Mouse (Mus musculus) limb, embryonic 15.5 days (tissue): ENCODE data around the gene Fstl4. TPM values are rescaled to one million over a fixed set of nuclear protein-coding genes. Genes with fewer than 3 reads are reported as not detected.

ENCODE experiments used
- ATAC-seq: fragments of 200-750 bp; cut with Nextera tagmentation; 2 replicates; pipeline ENCODE4 v1.8.0; 2017; ENCODE audit warnings: low read depth, moderate TSS enrichment; ENCODE audit not compliant: insufficient number of reproducible peaks, low FRiP score, low TSS enrichment
- H3K27ac ChIP-seq: fragments of 300-500 bp; sonication (generic); 2 replicates; pipeline ENCODE4 v1.5.1; 2015; ENCODE audit warnings: moderate library complexity, mild to moderate bottlenecking, inconsistent platforms
- H3K27me3 ChIP-seq: fragments of 300-500 bp; sonication (generic); 2 replicates; pipeline ENCODE4 v1.6.1; 2015; ENCODE audit warnings: inconsistent platforms
- H3K36me3 ChIP-seq: fragments of 300-500 bp; sonication (generic); 2 replicates; pipeline ENCODE4 v1.6.1; 2015; ENCODE audit warnings: inconsistent platforms
- H3K4me1 ChIP-seq: fragments of 300-500 bp; sonication (generic); 2 replicates; pipeline ENCODE4 v1.6.1; 2015; ENCODE audit warnings: inconsistent platforms
- H3K4me2 ChIP-seq: fragments of 300-500 bp; sonication (generic); 2 replicates; pipeline ENCODE4 v1.6.1; 2015; ENCODE audit warnings: mild to moderate bottlenecking, inconsistent platforms
- H3K4me3 ChIP-seq: fragments of 300-500 bp; sonication (generic); 2 replicates; pipeline ENCODE4 v1.5.1; 2015; ENCODE audit warnings: mild to moderate bottlenecking, inconsistent platforms
- H3K9ac ChIP-seq: fragments of 300-500 bp; sonication (generic); 2 replicates; pipeline ENCODE4 v1.6.1; 2015; ENCODE audit warnings: inconsistent platforms
- H3K9me3 ChIP-seq: fragments of 300-500 bp; sonication (generic); 2 replicates; pipeline ENCODE4 v1.6.1; 2016; ENCODE audit warnings: inconsistent platforms
- WGBS: fragments of 180-500 bp; shearing (Covaris S2); methylation state at CpG from one replicate; pipeline ENCODE4 v1.1.7; 2015; 5-methylcytosine and 5-hydroxymethylcytosine counted together
- polyA plus RNA-seq: library from polyadenylated mRNA; unstranded; fragments of >200 nt; fragmentation: Nextera tagmentation; extraction: Ambion mirVana; gene quantifications from 2 replicates; pipeline ENCODE4 v1.2.1, GENCODE M21; 2015

Fstl4 gene
- 2.6 and 2.8 TPM in 2 replicates for polyA plus RNA-seq

GRCm38 (mm10) chr11:52764461-52764893 lies at the start of gene Fstl4:
TSS of gene Fstl4 (plus strand) at chr11:52764634.
- under 1% methylated on average over 46 of the region's 48 CpGs for WGBS
- no peaks in the 10 kb centered on the region for H3K36me3 ChIP-seq
- H3K27ac ChIP-seq = no peak within 1 kb of the TSS
- ATAC-seq = no peak
- H3K4me1 ChIP-seq = peaks cover 19% of the 10 kb centered on the region
- H3K27me3 ChIP-seq = peaks cover 68% of the 10 kb centered on the region
- peak within 1 kb of the TSS; percentile 99 for H3K4me2 ChIP-seq
- peak within 1 kb of the TSS; percentile 37 for H3K9ac ChIP-seq
- peak within 1 kb of the TSS; percentile 47 for H3K4me3 ChIP-seq
- no peaks in the 10 kb centered on the region for H3K9me3 ChIP-seq

GRCm38 (mm10) chr11:52718570-52718969 lies 45.9 kb upstream of the Fstl4 start:
- no peak overlapping the region for H3K4me3 ChIP-seq
- no peaks in the 10 kb centered on the region for H3K9me3 ChIP-seq
- WGBS = 70% methylated on average over 1 of the region's 1 CpGs
- H3K4me1 ChIP-seq = no peaks in the 10 kb centered on the region
- H3K9ac ChIP-seq = no peak overlapping the region
- no peaks in the 10 kb centered on the region for H3K36me3 ChIP-seq
- H3K4me2 ChIP-seq = no peak overlapping the region
- no peak for ATAC-seq
- no peak overlapping the region for H3K27ac ChIP-seq
- no peaks in the 10 kb centered on the region for H3K27me3 ChIP-seq

GRCm38 (mm10) chr11:52721087-52721486 lies 43.3 kb upstream of the Fstl4 start:
- WGBS = 43% methylated on average over 6 of the region's 6 CpGs
- no peak overlapping the region for H3K27ac ChIP-seq
- no peak overlapping the region for H3K4me2 ChIP-seq
- no peak overlapping the region for H3K9ac ChIP-seq
- ATAC-seq = no peak
- no peaks in the 10 kb centered on the region for H3K4me1 ChIP-seq
- no peaks in the 10 kb centered on the region for H3K9me3 ChIP-seq
- H3K4me3 ChIP-seq = no peak overlapping the region
- H3K36me3 ChIP-seq = no peaks in the 10 kb centered on the region
- no peaks in the 10 kb centered on the region for H3K27me3 ChIP-seq

DNA sequence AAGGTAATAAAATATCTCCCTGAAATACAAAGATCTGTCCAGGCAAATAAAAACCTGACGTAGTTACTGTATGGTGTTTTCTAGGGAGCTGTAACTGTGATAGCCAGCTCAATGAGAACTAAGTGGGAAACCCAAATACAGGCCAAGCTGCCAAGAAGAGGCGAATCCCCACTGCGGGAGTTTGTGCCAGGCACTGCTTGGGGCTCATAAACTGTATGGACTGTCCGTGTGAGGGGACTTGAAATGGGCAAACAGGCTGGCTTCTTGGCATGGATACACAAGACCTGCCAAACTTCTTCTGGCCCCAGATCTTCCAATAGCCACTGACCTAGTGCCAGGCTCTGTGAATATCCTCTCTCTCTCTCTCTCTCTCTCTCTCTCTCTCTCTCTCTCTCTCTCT lies 41.7 kb upstream of the Fstl4 start:
- Histone ChIP-seq H3K36me3 (no peaks in the 10 kb centered on the region), H3K4me2 (no peak overlapping the region), H3K27me3 (no peaks in the 10 kb centered on the region), H3K9me3 (no peaks in the 10 kb centered on the region), H3K4me1 (no peaks in the 10 kb centered on the region), H3K27ac (no peak overlapping the region), H3K4me3 (no peak overlapping the region), H3K9ac (no peak overlapping the region)
- 79% methylated on average over 4 of the region's 4 CpGs for WGBS
- ATAC-seq = no peak

- Histone ChIP-seq H3K4me3 (no peak overlapping the region), H3K36me3 (no peaks in the 10 kb centered on the region), H3K27me3 (no peaks in the 10 kb centered on the region), H3K9me3 (no peaks in the 10 kb centered on the region), H3K4me2 (no peak overlapping the region), H3K9ac (no peak overlapping the region), H3K4me1 (no peaks in the 10 kb centered on the region), H3K27ac (no peak overlapping the region)
- WGBS = 90% methylated on average over 1 of the region's 1 CpGs
- no peak for ATAC-seq
These were observed 38.4 kb upstream of the Fstl4 start for GRCm38 (mm10) chr11:52726001-52726400.

- WGBS = 70% methylated on average over 15 of the region's 15 CpGs
- ATAC-seq = no peak
- H3K4me2 ChIP-seq = no peak overlapping the region
- H3K4me3 ChIP-seq = no peak overlapping the region
- H3K27me3 ChIP-seq = no peaks in the 10 kb centered on the region
- no peaks in the 10 kb centered on the region for H3K36me3 ChIP-seq
- no peaks in the 10 kb centered on the region for H3K9me3 ChIP-seq
- no peaks in the 10 kb centered on the region for H3K4me1 ChIP-seq
- no peak overlapping the region for H3K27ac ChIP-seq
- no peak overlapping the region for H3K9ac ChIP-seq
These were observed 36.0 kb upstream of the Fstl4 start for GRCm38 (mm10) chr11:52728479-52728878.

DNA sequence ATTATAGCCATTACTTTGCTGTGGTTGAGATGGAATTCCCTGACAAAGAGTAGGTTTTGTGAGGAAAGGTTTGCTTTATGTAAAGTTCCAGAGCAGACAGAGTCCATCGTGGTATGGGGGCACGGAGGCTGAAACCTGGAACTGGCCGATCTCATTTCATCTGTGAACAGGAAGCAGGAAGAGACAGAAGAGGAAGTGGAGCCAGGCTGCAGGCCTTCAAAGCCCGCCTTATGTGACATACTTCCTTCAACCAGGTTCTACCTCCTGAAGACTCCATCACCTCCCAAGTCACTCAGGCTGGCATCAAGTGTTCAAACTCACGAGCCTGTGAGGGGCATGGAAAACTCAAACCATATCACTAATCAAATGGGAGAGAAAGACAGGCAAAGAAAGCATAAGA lies 34.5 kb upstream of the Fstl4 start:
- H3K27ac ChIP-seq = no peak overlapping the region
- H3K9me3 ChIP-seq = no peaks in the 10 kb centered on the region
- no peak overlapping the region for H3K9ac ChIP-seq
- no peak overlapping the region for H3K4me2 ChIP-seq
- no peak for ATAC-seq
- 82% methylated on average over 5 of the region's 5 CpGs for WGBS
- no peaks in the 10 kb centered on the region for H3K4me1 ChIP-seq
- no peak overlapping the region for H3K4me3 ChIP-seq
- no peaks in the 10 kb centered on the region for H3K36me3 ChIP-seq
- no peaks in the 10 kb centered on the region for H3K27me3 ChIP-seq

GRCm38 (mm10) chr11:52731979-52732378 lies 32.5 kb upstream of the Fstl4 start:
- no peak overlapping the region for H3K27ac ChIP-seq
- H3K27me3 ChIP-seq = no peaks in the 10 kb centered on the region
- 44% methylated on average over 8 of the region's 8 CpGs for WGBS
- H3K4me3 ChIP-seq = no peak overlapping the region
- no peak overlapping the region for H3K4me2 ChIP-seq
- no peak for ATAC-seq
- H3K36me3 ChIP-seq = no peaks in the 10 kb centered on the region
- no peaks in the 10 kb centered on the region for H3K4me1 ChIP-seq
- H3K9me3 ChIP-seq = no peaks in the 10 kb centered on the region
- H3K9ac ChIP-seq = no peak overlapping the region

DNA sequence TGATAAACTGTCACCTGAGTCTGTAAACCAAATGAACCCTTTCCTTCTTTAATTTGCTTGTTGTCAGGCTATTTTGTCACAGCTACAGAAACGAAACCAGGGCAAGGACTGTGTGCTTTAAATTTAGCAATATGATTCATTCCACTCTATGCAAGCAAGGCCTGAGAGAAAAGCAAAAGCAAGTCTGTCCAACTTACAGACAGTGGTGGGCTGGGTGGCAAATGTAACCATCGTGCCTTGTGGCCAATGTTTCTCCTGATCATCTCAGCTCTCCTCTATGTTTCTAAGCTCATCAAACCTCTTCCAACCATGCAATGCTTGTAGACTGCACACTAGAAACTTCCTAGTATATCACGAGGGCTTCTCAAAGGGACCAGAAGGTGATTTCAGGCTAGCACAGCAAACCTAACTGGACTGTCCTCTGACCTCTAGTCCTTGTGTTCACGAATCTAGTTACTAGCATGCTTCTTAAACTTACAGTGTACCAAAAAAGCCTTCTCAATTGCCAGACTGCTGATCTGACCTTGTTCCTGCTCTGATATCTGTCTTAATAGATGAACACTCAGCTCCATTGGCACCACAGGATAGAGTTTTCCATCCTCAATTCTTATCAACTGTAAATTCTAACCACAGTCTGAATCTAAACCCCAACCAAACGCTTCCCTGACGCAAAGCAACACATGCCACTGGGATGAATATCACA lies 29.8 kb upstream of the Fstl4 start:
- no peaks in the 10 kb centered on the region for H3K4me1 ChIP-seq
- no peak for ATAC-seq
- WGBS = 85% methylated on average over 6 of the region's 6 CpGs

DNA sequence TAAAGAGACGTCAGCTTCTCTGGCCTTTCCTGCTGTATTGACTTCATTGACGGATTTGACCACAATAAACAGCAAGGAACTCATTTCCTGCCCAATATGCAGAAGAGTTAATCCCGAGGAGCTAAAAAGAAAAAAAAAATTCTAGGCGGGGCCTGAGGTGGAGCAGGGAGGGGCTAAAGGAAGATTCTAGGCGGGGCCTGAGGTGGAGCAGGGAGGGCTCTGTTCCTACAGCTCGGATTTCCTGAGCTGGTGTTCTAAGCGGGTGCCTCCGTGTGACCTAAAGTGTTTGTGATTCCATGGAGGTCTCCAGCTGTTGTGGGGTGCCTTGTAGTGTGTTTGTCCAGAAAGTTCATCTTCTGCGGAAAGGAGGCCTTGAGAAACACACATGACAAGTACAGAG lies 25.2 kb upstream of the Fstl4 start:
- WGBS = 14% methylated on average over 9 of the region's 9 CpGs
- H3K9ac ChIP-seq = no peak overlapping the region
- ATAC-seq = no peak
- no peaks in the 10 kb centered on the region for H3K4me1 ChIP-seq
- H3K27me3 ChIP-seq = no peaks in the 10 kb centered on the region
- no peak overlapping the region for H3K27ac ChIP-seq
- H3K4me2 ChIP-seq = no peak overlapping the region
- H3K9me3 ChIP-seq = no peaks in the 10 kb centered on the region
- no peaks in the 10 kb centered on the region for H3K36me3 ChIP-seq
- H3K4me3 ChIP-seq = no peak overlapping the region

More for the DNA sequence above, 29.8 kb upstream of the Fstl4 start:
- H3K4me2 ChIP-seq = no peak overlapping the region
- H3K9ac ChIP-seq = no peak overlapping the region
- H3K27me3 ChIP-seq = no peaks in the 10 kb centered on the region
- no peaks in the 10 kb centered on the region for H3K9me3 ChIP-seq
- no peak overlapping the region for H3K27ac ChIP-seq
- no peaks in the 10 kb centered on the region for H3K36me3 ChIP-seq
- H3K4me3 ChIP-seq = no peak overlapping the region

DNA sequence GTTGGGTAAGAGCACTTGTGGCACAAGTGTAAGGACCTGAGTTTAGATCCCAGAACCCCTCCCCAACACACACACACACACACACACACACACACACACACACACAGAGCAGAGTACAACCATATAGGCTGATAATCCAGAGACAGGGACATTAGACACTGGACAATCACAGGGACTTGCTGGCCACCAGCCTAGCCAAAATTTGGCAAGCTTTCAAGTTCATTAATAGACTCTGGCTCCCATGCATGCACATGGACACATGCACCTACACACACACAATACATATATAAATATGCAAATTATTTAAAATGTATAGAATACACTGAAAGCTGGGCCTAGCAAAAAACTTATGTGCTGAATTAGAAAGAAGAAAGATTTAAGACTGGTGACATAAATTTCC lies 24.0 kb upstream of the Fstl4 start:
- Histone ChIP-seq H3K36me3 (no peaks in the 10 kb centered on the region), H3K9ac (no peak overlapping the region), H3K9me3 (no peaks in the 10 kb centered on the region), H3K4me1 (no peaks in the 10 kb centered on the region), H3K4me3 (no peak overlapping the region), H3K27ac (no peak overlapping the region), H3K4me2 (no peak overlapping the region), H3K27me3 (peaks cover 3% of the 10 kb centered on the region; the same call in 1 of the 2 replicates)
- ATAC-seq = no peak

DNA sequence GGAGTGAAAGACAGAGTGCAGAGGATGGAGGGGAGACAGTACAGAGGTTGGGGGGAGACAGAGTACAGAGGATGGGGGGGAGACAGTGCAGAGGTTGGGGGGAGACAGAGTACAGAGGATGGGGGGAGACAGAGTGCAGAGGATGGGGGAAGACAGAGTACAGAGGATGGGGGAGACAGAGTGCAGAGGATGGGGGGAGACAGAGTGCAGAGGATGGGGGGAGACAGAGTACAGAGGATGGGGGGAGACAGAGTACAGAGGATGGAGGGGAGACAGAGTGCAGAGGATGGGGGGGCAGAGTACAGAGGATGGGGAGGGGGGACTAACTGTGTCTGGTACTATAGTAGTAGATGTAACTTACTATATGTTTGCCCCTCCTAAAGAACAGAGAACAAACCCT lies 20.5 kb upstream of the Fstl4 start:
- no peak overlapping the region for H3K4me2 ChIP-seq
- no peak overlapping the region for H3K27ac ChIP-seq
- H3K27me3 ChIP-seq = peaks cover 3% of the 10 kb centered on the region; the same call in 1 of the 2 replicates
- H3K9ac ChIP-seq = no peak overlapping the region
- H3K4me1 ChIP-seq = no peaks in the 10 kb centered on the region
- H3K4me3 ChIP-seq = no peak overlapping the region
- no peaks in the 10 kb centered on the region for H3K36me3 ChIP-seq
- no peaks in the 10 kb centered on the region for H3K9me3 ChIP-seq
- ATAC-seq = no peak
